ENCODE assay signal across 10 mouse cellular contexts in the genomic region with DNA sequence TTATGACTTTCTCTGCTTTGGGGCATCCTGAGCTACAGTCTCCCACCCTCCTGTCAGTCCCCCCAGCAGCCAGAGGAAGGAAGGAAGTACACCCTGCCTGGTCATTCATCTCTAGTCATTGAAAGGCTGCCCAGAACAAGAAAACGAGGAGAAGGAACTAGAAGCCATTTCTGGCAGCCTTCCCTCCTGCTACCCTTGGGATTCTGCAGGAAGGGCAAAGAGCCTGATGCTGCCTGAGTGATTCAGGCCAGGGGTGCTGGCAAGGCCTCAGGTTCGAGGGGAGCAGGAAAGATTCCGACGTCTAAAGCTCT.
DNase-seq lines count a peak whose midpoint lies in the region; ATAC-seq and TF ChIP-seq lines count a peak whose summit lies in the region.
"Had no signal": no experiment of that assay in that cellular context is flagged by ENCODE, and none has a peak within 500 bp of the region (broad histone marks: within the 10 kb centered on the region; RNA-seq: fewer than 3 reads in every experiment).

No protein-coding gene starts in this region.

- H3K27ac ChIP-seq in neural tube, embryonic 13.5 days (replicated peaks), result peak overlapping the region; percentile 7; the same call in 1 of the 2 replicates
- H3K27ac ChIP-seq in kidney, embryonic 14.5 days (ENCODE audit: low read depth, low read length), result peak overlapping the region; percentile 24; the same call in 1 of the 2 replicates
- H3K27ac ChIP-seq in lung, postnatal 0 days (ENCODE audit: low read length), result no peak overlapping the region
- no peak overlapping the region for H3K27ac ChIP-seq in liver, postnatal 0 days (ENCODE audit: low read depth)
- H3K27ac ChIP-seq: limb, embryonic 13.5 days had no signal

- no peak for DNase-seq in neural tube, embryonic 10.5 days (ENCODE audit: extremely low spot score, low spot score)
- peak; percentile 27 to 36 for DNase-seq in frontal cortex, postnatal 14 days (ENCODE audit: low spot score in 2 of 2)
- DNase-seq in lung, postnatal 0 days (ENCODE audit: low spot score), result peak; percentile 42
- DNase-seq in liver, postnatal 0 days, result no peak
- DNase-seq in retina, postnatal 1 day, result no peak
- DNase-seq in thymus, postnatal 25 days, result no peak

- no peak overlapping the region for H3K4me3 ChIP-seq in neural tube, embryonic 13.5 days
- no peak overlapping the region for H3K4me3 ChIP-seq in kidney, embryonic 14.5 days (ENCODE audit: low read length)
- H3K4me3 ChIP-seq in lung, postnatal 0 days (ENCODE audit: low read depth, low read length), result no peak overlapping the region
- H3K4me3 ChIP-seq in liver, postnatal 0 days (ENCODE audit: low read depth, low read length), result no peak overlapping the region
- H3K4me3 ChIP-seq: limb, embryonic 13.5 days had no signal

- WGBS in neural tube, embryonic 13.5 days, result 71% methylated on average over 4 of the region's 4 CpGs
- WGBS in kidney, embryonic 14.5 days, result 52% methylated on average over 4 of the region's 4 CpGs
- WGBS in lung, postnatal 0 days, result 20% methylated on average over 4 of the region's 4 CpGs
- WGBS in liver, postnatal 0 days (ENCODE audit: insufficient replicate concordance), result 58% methylated on average over 4 of the region's 4 CpGs

- no peaks in the 10 kb centered on the region for H3K27me3 ChIP-seq in neural tube, embryonic 13.5 days
- H3K27me3 ChIP-seq in kidney, embryonic 14.5 days (ENCODE audit: control insufficient read depth, insufficient read depth, low read length), result no peaks in the 10 kb centered on the region
- no peaks in the 10 kb centered on the region for H3K27me3 ChIP-seq in lung, postnatal 0 days (replicated peaks; ENCODE audit: insufficient read depth, low read length)
- no peaks in the 10 kb centered on the region for H3K27me3 ChIP-seq in liver, postnatal 0 days (ENCODE audit: insufficient read depth, low read length)
- H3K27me3 ChIP-seq: limb, embryonic 13.5 days had no signal

- no peak for TF ChIP-seq CTCF in lung, postnatal 0 days (IDR thresholded peaks at IDR 0.05)
- TF ChIP-seq CTCF in liver, postnatal 0 days (IDR thresholded peaks at IDR 0.05; ENCODE audit: low read depth), result no peak

- no peak for TF ChIP-seq EP300 in lung, postnatal 0 days (IDR thresholded peaks at IDR 0.05)
- no peak for TF ChIP-seq EP300 in liver, postnatal 0 days (IDR thresholded peaks at IDR 0.05; ENCODE audit: low read depth)

- H3K4me1 ChIP-seq in neural tube, embryonic 13.5 days (replicated peaks), result peaks cover 41% of the 10 kb centered on the region
- H3K4me1 ChIP-seq in kidney, embryonic 14.5 days (ENCODE audit: control insufficient read depth, insufficient read depth, low read length), result 0 out of 2 replicates have a peak, but pooled peaks cover 6% of the 10 kb centered on the region
- no peaks in the 10 kb centered on the region for H3K4me1 ChIP-seq in lung, postnatal 0 days (ENCODE audit: insufficient read depth, low read depth, low read length)
- no peaks in the 10 kb centered on the region for H3K4me1 ChIP-seq in liver, postnatal 0 days (ENCODE audit: insufficient read depth)

- no peak overlapping the region for H3K4me2 ChIP-seq in neural tube, embryonic 13.5 days
- no peak overlapping the region for H3K4me2 ChIP-seq in kidney, embryonic 14.5 days (replicated peaks; ENCODE audit: low read depth, low read length)
- H3K4me2 ChIP-seq in lung, postnatal 0 days (replicated peaks; ENCODE audit: low read depth, low read length), result no peak overlapping the region
- H3K4me2 ChIP-seq in liver, postnatal 0 days (ENCODE audit: low read depth, low read length), result no peak overlapping the region
- H3K4me2 ChIP-seq: limb, embryonic 13.5 days had no signal

- no peaks in the 10 kb centered on the region for H3K36me3 ChIP-seq in neural tube, embryonic 13.5 days
- no peaks in the 10 kb centered on the region for H3K36me3 ChIP-seq in kidney, embryonic 14.5 days (ENCODE audit: control insufficient read depth, insufficient read depth, low read length)
- H3K36me3 ChIP-seq in lung, postnatal 0 days (ENCODE audit: insufficient read depth, low read length), result no peaks in the 10 kb centered on the region
- H3K36me3 ChIP-seq in liver, postnatal 0 days (replicated peaks; ENCODE audit: insufficient read depth, low read length), result no peaks in the 10 kb centered on the region
- H3K36me3 ChIP-seq: limb, embryonic 13.5 days had no signal

- no peak overlapping the region for H3K9ac ChIP-seq in neural tube, embryonic 13.5 days
- H3K9ac ChIP-seq in kidney, embryonic 14.5 days (ENCODE audit: low read depth, low read length), result no peak overlapping the region
- H3K9ac ChIP-seq in lung, postnatal 0 days (replicated peaks; ENCODE audit: low read depth), result no peak overlapping the region
- no peak overlapping the region for H3K9ac ChIP-seq in liver, postnatal 0 days (replicated peaks)
- H3K9ac ChIP-seq: limb, embryonic 13.5 days had no signal

- no peaks in the 10 kb centered on the region for H3K9me3 ChIP-seq in neural tube, embryonic 13.5 days
- no peaks in the 10 kb centered on the region for H3K9me3 ChIP-seq in kidney, embryonic 14.5 days (ENCODE audit: control insufficient read depth, low read length)
- no peaks in the 10 kb centered on the region for H3K9me3 ChIP-seq in lung, postnatal 0 days (ENCODE audit: low read length)
- H3K9me3 ChIP-seq in liver, postnatal 0 days (ENCODE audit: low read length), result no peaks in the 10 kb centered on the region
- H3K9me3 ChIP-seq: limb, embryonic 13.5 days had no signal

- ATAC-seq in neural tube, embryonic 13.5 days (ENCODE audit: low read depth), result 0 out of 2 replicates have a peak, but pooled peaks have one; percentile 5
- ATAC-seq in kidney, embryonic 14.5 days (ENCODE audit: low FRiP score, low TSS enrichment), result no peak
- ATAC-seq in lung, postnatal 0 days, result peak; percentile 53; the same call in 1 of the 2 replicates
- ATAC-seq in liver, postnatal 0 days, result no peak
- ATAC-seq: Patski had no signal

Comparison
In these comparisons a context has a peak if more than half of its experiments do, and no peak if none do; other contexts are left out.
1. ATAC-seq: peak in neural tube, embryonic 13.5 days (single experiment) and lung, postnatal 0 days (single experiment); none in kidney, embryonic 14.5 days (single experiment) and liver, postnatal 0 days (single experiment).
2. H3K27ac ChIP-seq: peak in neural tube, embryonic 13.5 days (single experiment) and kidney, embryonic 14.5 days (single experiment); none in lung, postnatal 0 days (single experiment) and liver, postnatal 0 days (single experiment).
3. DNase-seq: peak in frontal cortex, postnatal 14 days (2 of 2) and lung, postnatal 0 days (single experiment); none in neural tube, embryonic 10.5 days (single experiment), liver, postnatal 0 days (single experiment), retina, postnatal 1 day (single experiment) and thymus, postnatal 25 days (single experiment).